Mouse (Mus musculus) left cerebral cortex, adult 9 months (tissue): ENCODE measurements around the gene Gm5916.

Experiments
- DNase-seq, 2 experiments: peaks; one replicate each; pipeline ENCODE4 v3.0.0; 2022; ENCODE audit warnings: low spot score in 2 of 2

Gene Gm5916

DNA sequence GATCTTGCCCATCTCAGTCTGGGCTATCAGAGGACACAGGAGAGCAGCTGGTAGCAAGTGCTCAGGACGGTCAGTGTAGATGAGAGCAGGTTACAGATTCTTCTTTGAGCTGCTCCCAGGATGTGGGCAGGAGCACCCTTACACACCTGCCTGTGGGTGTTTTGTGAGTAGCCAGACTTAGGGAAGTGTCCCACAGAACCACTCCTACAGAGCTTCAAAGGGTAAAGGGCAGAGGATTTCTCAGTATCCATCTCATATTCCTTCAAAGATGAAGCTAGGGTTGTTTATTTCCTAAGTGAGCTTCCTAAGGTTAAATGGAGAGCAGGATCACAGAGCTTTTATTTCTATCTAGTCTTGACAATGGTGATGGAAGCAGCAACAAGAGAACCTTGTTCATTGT, at the start of gene Gm5916:
TSS of gene Gm5916 (minus strand) at position 101 of the 400 bp plus-strand sequence.
- DNase-seq = no peak
